Mouse (Mus musculus) neural tube, embryonic 13.5 days (tissue): ENCODE measurements at regions not wholly inside any gene's neighbourhood (a gene's known extent, or its start where the extent isn't known, plus 50 kb on each side); places are given as distances from the start of the nearest gene placed in this dataset.
"Not testable (repeated sequence)": the region's sequence is repeated elsewhere in the genome, so short reads cannot be mapped to it uniquely, and the experiment has no call there.

Experiments
- ATAC-seq: fragments of 200-750 bp; cut with Nextera tagmentation; 2 replicates; pipeline ENCODE4 v1.8.0; 2017; ENCODE audit warnings: low read depth, mild to moderate bottlenecking, moderate TSS enrichment, moderate library complexity
- H3K27ac ChIP-seq: fragments of 300-500 bp; sonication (generic); replicated peaks from 2 replicates; pipeline ENCODE4 v1.5.1; 2015; ENCODE audit warnings: moderate library complexity, mild to moderate bottlenecking, inconsistent platforms
- H3K27me3 ChIP-seq: fragments of 300-500 bp; sonication (generic); 2 replicates; pipeline ENCODE4 v1.6.1; 2015; ENCODE audit warnings: mild to moderate bottlenecking, inconsistent platforms
- H3K36me3 ChIP-seq: fragments of 300-500 bp; sonication (generic); 2 replicates; pipeline ENCODE4 v1.6.1; 2015; ENCODE audit warnings: mild to moderate bottlenecking, inconsistent platforms
- H3K4me1 ChIP-seq: fragments of 300-500 bp; sonication (generic); replicated peaks from 2 replicates; pipeline ENCODE4 v1.6.1; 2015; ENCODE audit warnings: inconsistent platforms
- H3K4me2 ChIP-seq: fragments of 300-500 bp; sonication (generic); 2 replicates; pipeline ENCODE4 v1.6.1; 2015; ENCODE audit warnings: inconsistent platforms, mild to moderate bottlenecking, moderate library complexity
- H3K4me3 ChIP-seq: fragments of 300-500 bp; sonication (generic); 2 replicates; pipeline ENCODE4 v1.5.1; 2015; ENCODE audit warnings: mild to moderate bottlenecking, inconsistent platforms
- H3K9ac ChIP-seq: fragments of 300-500 bp; sonication (generic); 2 replicates; pipeline ENCODE4 v1.6.1; 2015; ENCODE audit warnings: moderate library complexity, mild to moderate bottlenecking, inconsistent platforms
- H3K9me3 ChIP-seq: fragments of 300-500 bp; sonication (generic); 2 replicates; pipeline ENCODE4 v1.6.1; 2016; ENCODE audit warnings: inconsistent platforms
- WGBS: fragments of 180-500 bp; shearing (Covaris S2); methylation state at CpG from one replicate; pipeline ENCODE4 v1.1.7; 2015; 5-methylcytosine and 5-hydroxymethylcytosine counted together

- H3K27me3 ChIP-seq, result no peaks in the 10 kb centered on the region
- H3K4me3 ChIP-seq, result no peak overlapping the region
- WGBS, result 85% methylated on average over 8 of the region's 8 CpGs
- no peaks in the 10 kb centered on the region for H3K9me3 ChIP-seq
- no peaks in the 10 kb centered on the region for H3K36me3 ChIP-seq
- no peak overlapping the region for H3K27ac ChIP-seq
- H3K9ac ChIP-seq, result no peak overlapping the region
- H3K4me1 ChIP-seq, result peaks cover 4% of the 10 kb centered on the region; the same call in 1 of the 2 replicates
- no peak overlapping the region for H3K4me2 ChIP-seq
- ATAC-seq, result no peak
Observed at GRCm38 (mm10) chr6:143442361-143442760, 275.3 kb downstream of the Etnk1 start.

GRCm38 (mm10) chr6:143443446-143443845, 276.4 kb downstream of the Etnk1 start:
- no peaks in the 10 kb centered on the region for H3K27me3 ChIP-seq
- H3K4me3 ChIP-seq, result no peak overlapping the region
- no peak overlapping the region for H3K27ac ChIP-seq
- H3K9ac ChIP-seq, result no peak overlapping the region
- no peak overlapping the region for H3K4me2 ChIP-seq
- ATAC-seq, result no peak
- 91% methylated on average over 6 of the region's 6 CpGs for WGBS
- H3K9me3 ChIP-seq, result no peaks in the 10 kb centered on the region
- no peaks in the 10 kb centered on the region for H3K4me1 ChIP-seq
- no peaks in the 10 kb centered on the region for H3K36me3 ChIP-seq

- no peaks in the 10 kb centered on the region for H3K27me3 ChIP-seq
- WGBS, result 86% methylated on average over 3 of the region's 3 CpGs
Observed at GRCm38 (mm10) chr6:143444782-143445181, 277.8 kb downstream of the Etnk1 start.

GRCm38 (mm10) chr6:143445834-143446552, 279.0 kb downstream of the Etnk1 start:
- Histone ChIP-seq H3K27me3 (no peaks in the 10 kb centered on the region), H3K27ac (no peak overlapping the region), H3K4me2 (no peak overlapping the region), H3K4me3 (no peak overlapping the region), H3K9ac (no peak overlapping the region), H3K36me3 (no peaks in the 10 kb centered on the region), H3K4me1 (no peaks in the 10 kb centered on the region), H3K9me3 (peaks cover 2% of the 10 kb centered on the region; the same call in 1 of the 2 replicates)
- ATAC-seq, result no peak
- WGBS, result 80% methylated on average over 13 of the region's 13 CpGs

More at GRCm38 (mm10) chr6:143444782-143445181, 277.8 kb downstream of the Etnk1 start:
- Histone ChIP-seq H3K9ac (no peak overlapping the region), H3K27ac (no peak overlapping the region), H3K36me3 (no peaks in the 10 kb centered on the region), H3K9me3 (no peaks in the 10 kb centered on the region), H3K4me1 (no peaks in the 10 kb centered on the region), H3K4me2 (no peak overlapping the region), H3K4me3 (no peak overlapping the region)
- ATAC-seq, result no peak

- Histone ChIP-seq H3K9ac (no peak overlapping the region), H3K4me1 (no peaks in the 10 kb centered on the region), H3K9me3 (peaks cover 5% of the 10 kb centered on the region; the same call in 1 of the 2 replicates), H3K4me3 (no peak overlapping the region), H3K36me3 (no peaks in the 10 kb centered on the region), H3K27me3 (no peaks in the 10 kb centered on the region), H3K27ac (no peak overlapping the region), H3K4me2 (no peak overlapping the region)
- no peak for ATAC-seq
- 64% methylated on average over 5 of the region's 5 CpGs for WGBS
Observed at GRCm38 (mm10) chr6:143447060-143447459, 280.0 kb downstream of the Etnk1 start.

GRCm38 (mm10) chr6:143449071-143449470, 282.1 kb downstream of the Etnk1 start:
- peaks cover 5% of the 10 kb centered on the region; the same call in 1 of the 2 replicates for H3K9me3 ChIP-seq
- H3K36me3 ChIP-seq, result no peaks in the 10 kb centered on the region
- H3K4me3 ChIP-seq, result no peak overlapping the region
- H3K27me3 ChIP-seq, result no peaks in the 10 kb centered on the region
- WGBS, result 88% methylated on average over 4 of the region's 4 CpGs
- ATAC-seq, result no peak
- H3K4me2 ChIP-seq, result no peak overlapping the region
- no peak overlapping the region for H3K9ac ChIP-seq
- H3K27ac ChIP-seq, result no peak overlapping the region
- H3K4me1 ChIP-seq, result no peaks in the 10 kb centered on the region

GRCm38 (mm10) chr6:143451869-143452268, 284.8 kb downstream of the Etnk1 start:
- Histone ChIP-seq H3K4me2 (no peak overlapping the region), H3K36me3 (no peaks in the 10 kb centered on the region), H3K27ac (no peak overlapping the region), H3K27me3 (no peaks in the 10 kb centered on the region), H3K4me3 (no peak overlapping the region), H3K9me3 (peaks cover 5% of the 10 kb centered on the region; the same call in 1 of the 2 replicates), H3K4me1 (no peaks in the 10 kb centered on the region), H3K9ac (no peak overlapping the region)
- no peak for ATAC-seq
- WGBS, result 92% methylated on average over 6 of the region's 6 CpGs

GRCm38 (mm10) chr6:143454695-143455218, 287.7 kb downstream of the Etnk1 start:
- H3K27ac ChIP-seq, result no peak overlapping the region
- peaks cover 5% of the 10 kb centered on the region; the same call in 1 of the 2 replicates for H3K9me3 ChIP-seq
- ATAC-seq, result no peak
- H3K4me3 ChIP-seq, result no peak overlapping the region
- H3K4me1 ChIP-seq, result no peaks in the 10 kb centered on the region
- no peak overlapping the region for H3K9ac ChIP-seq
- 97% methylated on average over 9 of the region's 9 CpGs for WGBS
- no peaks in the 10 kb centered on the region for H3K36me3 ChIP-seq
- H3K27me3 ChIP-seq, result no peaks in the 10 kb centered on the region
- no peak overlapping the region for H3K4me2 ChIP-seq

- WGBS, result 78% methylated on average over 12 of the region's 12 CpGs
- Histone ChIP-seq H3K27me3 (no peaks in the 10 kb centered on the region; the same call in 1 of the 2 replicates), H3K4me1 (no peaks in the 10 kb centered on the region)
Observed at GRCm38 (mm10) chr6:143464907-143465537, 298.0 kb downstream of the Etnk1 start.

GRCm38 (mm10) chr6:143472676-143473075, 305.7 kb downstream of the Etnk1 start:
- H3K9me3 ChIP-seq, H3K27ac ChIP-seq, H3K9ac ChIP-seq, H3K4me1 ChIP-seq, H3K4me2 ChIP-seq, H3K36me3 ChIP-seq, ATAC-seq, H3K4me3 ChIP-seq, H3K27me3 ChIP-seq: not testable (repeated sequence)
- WGBS, result 97% methylated on average over 12 of the region's 12 CpGs

More at GRCm38 (mm10) chr6:143464907-143465537, 298.0 kb downstream of the Etnk1 start:
- H3K4me3 ChIP-seq, result no peak overlapping the region
- H3K9me3 ChIP-seq, result no peaks in the 10 kb centered on the region
- H3K36me3 ChIP-seq, result no peaks in the 10 kb centered on the region
- H3K4me2 ChIP-seq, result no peak overlapping the region
- H3K9ac ChIP-seq, result no peak overlapping the region
- ATAC-seq, result no peak
- H3K27ac ChIP-seq, result no peak overlapping the region

- no peak overlapping the region for H3K27ac ChIP-seq
- no peaks in the 10 kb centered on the region for H3K27me3 ChIP-seq
- H3K36me3 ChIP-seq, result no peaks in the 10 kb centered on the region
- ATAC-seq, result no peak
- no peak overlapping the region for H3K4me2 ChIP-seq
- H3K4me1 ChIP-seq, result no peaks in the 10 kb centered on the region
- H3K9me3 ChIP-seq, result no peaks in the 10 kb centered on the region
- WGBS, result 87% methylated on average over 5 of the region's 5 CpGs
- H3K9ac ChIP-seq, result no peak overlapping the region
- H3K4me3 ChIP-seq, result no peak overlapping the region
Observed at GRCm38 (mm10) chr6:143474396-143474795, 307.4 kb downstream of the Etnk1 start.

- Histone ChIP-seq H3K4me3 (no peak overlapping the region), H3K9ac (no peak overlapping the region), H3K4me2 (no peak overlapping the region), H3K4me1 (no peaks in the 10 kb centered on the region), H3K27me3 (no peaks in the 10 kb centered on the region), H3K36me3 (no peaks in the 10 kb centered on the region), H3K9me3 (no peaks in the 10 kb centered on the region), H3K27ac (no peak overlapping the region)
- no peak for ATAC-seq
- WGBS, result 74% methylated on average over 7 of the region's 7 CpGs
Observed at GRCm38 (mm10) chr6:143475296-143475695, 308.3 kb downstream of the Etnk1 start.
